Mouse (Mus musculus) olfactory bulb, adult 2 months (tissue): ENCODE results near the gene Adam19. TPM values are rescaled to one million over a fixed set of nuclear protein-coding genes. Genes with fewer than 3 reads are reported as not detected.

Experiments
- H3K27ac ChIP-seq: fragments of 200-500 bp; 2 replicates; pipeline ENCODE4 v1.5.1; 2012; ENCODE audit warnings: low read depth, low read length; ENCODE audit not compliant: insufficient read depth
- H3K4me1 ChIP-seq: fragments of 200-500 bp; 2 replicates; pipeline ENCODE4 v1.6.1; 2012; ENCODE audit warnings: low read length; ENCODE audit not compliant: control insufficient read depth, insufficient read depth
- H3K4me3 ChIP-seq: fragments of 200-500 bp; 2 replicates; pipeline ENCODE4 v1.5.1; 2012; ENCODE audit warnings: mild to moderate bottlenecking, low read depth, low read length, moderate library complexity; ENCODE audit not compliant: insufficient read depth
- CTCF ChIP-seq: fragments of 200-500 bp; IDR thresholded peaks from 2 replicates; pipeline ENCODE4 v1.5.1; 2012; ENCODE audit warnings: low read depth, mild to moderate bottlenecking, low read length, moderate library complexity; ENCODE audit not compliant: insufficient read depth
- POLR2A ChIP-seq: fragments of 200-500 bp; IDR thresholded peaks from 2 replicates; pipeline ENCODE4 v1.6.1; 2012; ENCODE audit warnings: mild to moderate bottlenecking, low read depth, low read length, moderate library complexity; ENCODE audit not compliant: insufficient read depth
- WGBS: fragments of 180-500 bp; shearing (Covaris S2); methylation state at CpG from one replicate; pipeline ENCODE4 v1.1.7; 2018; 5-methylcytosine and 5-hydroxymethylcytosine counted together
- polyA plus RNA-seq: library from polyadenylated mRNA; stranded (reverse); fragments of >200 nt; gene quantifications from 2 replicates; pipeline ENCODE4 v1.2.4, GENCODE M21; 2012; ENCODE audit warnings: low replicate concordance; ENCODE audit not compliant: missing spikeins, insufficient read depth, insufficient read length

Gene Adam19
- polyA plus RNA-seq = not detected in 2 replicates

- TF ChIP-seq POLR2A (no peak), CTCF (no peak)
- WGBS = under 1% methylated on average over 51 of the region's 51 CpGs
- peak within 1 kb of the TSS; percentile 58 for H3K4me3 ChIP-seq
- H3K27ac ChIP-seq = peak within 1 kb of the TSS; percentile 4; the same call in 1 of the 2 replicates
- H3K4me1 ChIP-seq = peaks cover 5% of the 10 kb centered on the region; the same call in 1 of the 2 replicates
Measured at GRCm38 (mm10) chr11:46055896-46056769, at the start of gene Adam19. Gene Adam19 (plus strand): TSS chr11:46055992.

- WGBS = 21% methylated on average over 6 of the region's 6 CpGs
- H3K4me3 ChIP-seq = no peak overlapping the region
- TF ChIP-seq POLR2A (no peak), CTCF (no peak)
- no peaks in the 10 kb centered on the region for H3K4me1 ChIP-seq
- H3K27ac ChIP-seq = no peak overlapping the region
Measured at GRCm38 (mm10) chr11:46016061-46016460, 39.7 kb upstream of the Adam19 start.

GRCm38 (mm10) chr11:46020246-46020645 is 35.5 kb upstream of the Adam19 start:
- 53% methylated on average over 1 of the region's 1 CpGs for WGBS
- TF ChIP-seq POLR2A = no peak
- TF ChIP-seq CTCF = no peak

GRCm38 (mm10) chr11:46021850-46022249 is 33.9 kb upstream of the Adam19 start:
- Histone ChIP-seq H3K4me1 (no peaks in the 10 kb centered on the region), H3K27ac (no peak overlapping the region), H3K4me3 (no peak overlapping the region)
- TF ChIP-seq CTCF (no peak), POLR2A (no peak)

More at GRCm38 (mm10) chr11:46020246-46020645, 35.5 kb upstream of the Adam19 start:
- no peak overlapping the region for H3K4me3 ChIP-seq
- H3K27ac ChIP-seq = no peak overlapping the region
- H3K4me1 ChIP-seq = no peaks in the 10 kb centered on the region

- H3K4me3 ChIP-seq = no peak overlapping the region
- H3K27ac ChIP-seq = no peak overlapping the region
- TF ChIP-seq CTCF = no peak
- WGBS = 91% methylated on average over 6 of the region's 6 CpGs
- no peaks in the 10 kb centered on the region for H3K4me1 ChIP-seq
Measured at GRCm38 (mm10) chr11:46022983-46023382, 32.8 kb upstream of the Adam19 start.

GRCm38 (mm10) chr11:46025962-46026392 is 29.8 kb upstream of the Adam19 start:
- WGBS = 42% methylated on average over 7 of the region's 7 CpGs
- Histone ChIP-seq H3K4me1 (no peaks in the 10 kb centered on the region), H3K27ac (no peak overlapping the region), H3K4me3 (no peak overlapping the region)
- no peak for TF ChIP-seq CTCF
- TF ChIP-seq POLR2A = no peak

- TF ChIP-seq CTCF (no peak), POLR2A (no peak)
- H3K27ac ChIP-seq = no peak overlapping the region
- no peak overlapping the region for H3K4me3 ChIP-seq
- 93% methylated on average over 6 of the region's 6 CpGs for whole genome bisulfite sequencing
- H3K4me1 ChIP-seq = no peaks in the 10 kb centered on the region
Measured at GRCm38 (mm10) chr11:46027952-46028814, 27.6 kb upstream of the Adam19 start.

- 29% methylated on average over 2 of the region's 2 CpGs for WGBS
- no peak overlapping the region for H3K27ac ChIP-seq
- no peak overlapping the region for H3K4me3 ChIP-seq
- TF ChIP-seq CTCF (no peak), POLR2A (no peak)
- no peaks in the 10 kb centered on the region for H3K4me1 ChIP-seq
Measured at GRCm38 (mm10) chr11:46029485-46029884, 26.3 kb upstream of the Adam19 start.

- 64% methylated on average over 2 of the region's 2 CpGs for WGBS
- no peaks in the 10 kb centered on the region for H3K4me1 ChIP-seq
- H3K27ac ChIP-seq = no peak overlapping the region
- no peak for TF ChIP-seq POLR2A
- no peak overlapping the region for H3K4me3 ChIP-seq
Measured at GRCm38 (mm10) chr11:46030026-46030425, 25.8 kb upstream of the Adam19 start.
